Mouse (Mus musculus): Measurements from ENCODE around the gene U90926.
A peak's percentile ranks its signal among the peaks of the same experiment; 100 is the strongest.

U90926 gene

DNA sequence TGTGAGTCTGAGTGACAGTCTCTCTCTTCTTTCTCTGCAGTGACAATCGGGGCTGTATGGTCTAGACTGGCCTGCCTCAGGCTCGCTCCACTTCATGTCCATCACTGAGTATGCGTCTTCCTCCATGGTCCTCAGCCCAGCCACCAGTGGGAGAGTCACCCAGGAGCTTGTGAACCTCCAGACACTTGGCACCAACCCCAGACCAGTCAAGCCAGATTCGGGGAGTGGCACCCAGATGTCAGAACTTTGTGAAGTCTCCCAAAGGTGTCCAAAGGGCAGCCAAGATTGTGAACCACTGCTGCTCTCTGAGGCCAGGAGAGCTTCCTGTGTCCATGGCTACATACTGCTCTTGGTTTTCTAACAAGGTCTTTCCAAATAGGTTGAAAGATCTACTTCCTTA, 3.0 kb downstream of the U90926 start:
- DNase-seq = peak; percentile 79

- DNase-seq = peak; percentile 40
Measured at GRCm38 (mm10) chr5:92210205-92210604, 5.0 kb downstream of the U90926 start.

DNA sequence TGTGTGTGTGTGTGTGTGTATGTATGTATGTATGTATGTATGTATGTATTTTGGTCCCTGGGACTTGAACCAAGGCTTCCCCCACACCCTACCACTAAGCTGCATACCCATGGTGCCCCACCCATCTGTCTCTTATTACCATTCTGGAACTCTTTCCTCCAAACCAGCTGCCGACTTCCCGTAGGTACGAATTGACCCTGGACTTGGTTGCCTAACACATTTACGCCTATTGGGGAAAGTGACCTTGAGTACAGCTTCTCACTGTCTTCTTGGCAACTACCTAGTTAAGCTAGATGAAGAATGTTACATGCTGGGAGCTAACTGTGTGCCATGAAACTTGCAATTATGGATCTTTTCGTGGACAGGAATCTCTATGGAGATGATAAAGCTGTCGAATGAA, 9.1 kb downstream of the U90926 start:
- peak; percentile 80 for DNase-seq

DNA sequence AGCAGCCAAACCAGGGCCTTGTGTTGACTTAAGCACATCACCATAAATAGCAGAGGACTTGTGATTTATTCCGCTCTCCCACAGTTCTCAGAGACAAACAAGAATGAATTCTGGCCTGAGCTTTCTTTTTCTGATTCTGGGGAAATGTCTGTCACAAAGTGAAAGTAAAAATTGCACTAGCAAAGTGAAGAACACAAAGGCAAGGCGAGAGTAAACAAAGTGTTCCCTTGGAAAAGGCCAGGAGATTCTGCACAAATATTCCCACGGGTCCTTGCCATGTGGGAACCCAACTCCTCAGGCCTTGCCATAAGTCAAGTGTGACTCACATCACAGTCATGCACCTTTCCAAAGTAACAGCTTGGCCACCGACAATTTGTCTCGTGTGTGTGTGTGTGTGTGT, 9.5 kb downstream of the U90926 start:
- DNase-seq = peak; percentile 92

GRCm38 (mm10) chr5:92205184-92205583, 10.0 kb downstream of the U90926 start:
- DNase-seq = peak; percentile 86

- peak; percentile 77 for DNase-seq
Measured at GRCm38 (mm10) chr5:92204162-92205036, 10.8 kb downstream of the U90926 start.

DNA sequence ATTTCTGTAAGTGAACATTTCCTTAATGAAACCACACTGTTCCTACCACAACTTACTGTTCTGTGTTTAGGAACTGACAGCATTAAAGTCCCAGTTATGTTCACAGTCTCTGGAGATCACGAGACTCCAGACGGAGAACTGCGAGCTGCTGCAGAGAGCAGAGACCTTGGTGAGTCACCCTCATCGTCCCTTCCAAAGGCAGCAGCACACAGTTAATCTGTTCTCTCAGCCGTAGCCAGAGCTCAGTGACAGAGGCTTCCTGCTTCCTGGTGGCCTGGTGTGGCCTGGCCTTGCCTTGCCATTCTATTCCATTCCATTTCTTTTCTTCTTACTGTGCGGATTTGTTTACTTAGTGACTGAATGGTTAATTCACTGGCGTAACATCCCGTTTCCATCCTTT, 16.9 kb downstream of the U90926 start:
- DNase-seq = peak; percentile 91

DNA sequence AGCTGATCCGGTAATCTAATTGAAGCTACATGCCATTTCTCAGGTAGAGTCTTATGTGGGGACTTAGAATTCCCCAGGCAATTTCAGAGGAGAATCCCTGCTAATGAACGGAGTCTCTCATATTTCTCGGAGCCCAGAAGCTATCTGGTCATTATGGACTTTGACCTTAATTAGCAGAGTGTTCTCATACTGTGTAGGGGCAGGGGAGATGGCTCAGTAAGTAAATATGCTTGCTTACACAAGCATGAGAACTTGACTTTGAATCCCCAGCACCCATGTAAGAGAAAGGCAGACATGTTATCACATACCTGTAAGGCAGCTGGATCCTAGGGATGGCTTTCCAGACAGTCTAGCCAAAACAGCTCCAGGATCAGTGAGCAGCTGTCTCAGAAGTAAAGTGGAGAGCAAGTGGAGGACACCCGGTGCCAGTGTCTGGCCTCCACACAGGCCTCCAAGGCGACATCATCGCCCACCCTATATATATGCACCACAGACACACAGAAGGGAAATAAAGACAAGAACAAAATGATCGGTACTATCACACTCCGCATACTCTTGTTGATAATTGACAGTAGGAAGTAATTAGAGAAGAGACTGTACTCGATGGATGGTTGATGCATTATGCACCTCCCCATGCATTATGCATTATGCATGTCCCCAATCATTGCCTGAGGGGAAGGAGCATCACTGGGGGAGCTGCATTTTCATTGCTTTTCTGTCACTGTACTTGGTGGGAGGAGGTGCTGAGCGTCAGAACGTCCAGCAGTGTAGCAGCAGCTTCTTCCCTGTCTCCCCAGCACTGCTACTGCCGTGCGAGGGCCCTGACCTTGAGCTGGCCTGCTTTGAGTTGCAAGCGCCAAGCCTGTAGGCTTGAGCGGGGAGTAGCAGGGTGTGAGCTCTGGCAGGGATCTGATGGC, 18.1 kb downstream of the U90926 start:
- DNase-seq = peak; percentile 75

GRCm38 (mm10) chr5:92195716-92196115, 19.5 kb downstream of the U90926 start:
- DNase-seq = peak; percentile 78

GRCm38 (mm10) chr5:92188881-92189483, 26.2 kb downstream of the U90926 start:
- peak; percentile 44 for DNase-seq

DNA sequence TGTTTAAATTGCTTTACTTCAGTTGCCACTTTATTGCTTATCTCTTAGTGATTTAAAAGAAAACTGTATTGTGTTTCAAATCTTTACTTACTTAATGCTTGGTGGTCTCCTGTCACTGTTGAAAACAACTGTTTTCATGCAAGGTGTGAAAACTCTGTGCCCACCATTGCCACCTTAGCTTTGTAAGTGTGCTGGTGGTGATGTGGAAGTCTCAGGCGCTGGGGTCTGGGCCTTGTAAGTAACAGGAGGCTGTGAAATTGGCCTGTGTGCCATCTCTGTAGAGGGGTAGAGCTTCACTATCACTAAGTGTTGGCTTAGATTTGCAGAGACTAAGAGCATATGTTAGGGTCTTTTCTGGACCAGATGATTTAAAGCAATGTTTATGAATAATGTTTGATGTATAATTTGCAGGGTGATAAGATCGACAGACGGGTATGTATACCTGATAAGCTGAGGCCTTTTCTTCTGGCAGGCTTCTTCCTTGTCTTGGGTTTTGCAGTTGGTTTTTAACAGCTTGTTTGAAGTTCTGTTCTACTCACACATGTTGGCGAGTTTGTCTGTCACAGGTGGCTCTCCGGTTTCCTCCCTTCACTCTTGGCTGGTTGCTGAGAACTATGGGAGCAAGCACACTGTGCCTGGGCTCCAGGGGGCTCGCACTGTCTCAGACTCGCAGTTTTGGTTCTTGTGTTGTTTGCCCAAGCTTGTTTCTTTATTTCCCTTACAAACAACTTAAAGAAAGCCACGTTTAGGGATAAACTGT, 32.0 kb downstream of the U90926 start:
- peak; percentile 70 for DNase-seq

GRCm38 (mm10) chr5:92165976-92166375, 49.2 kb downstream of the U90926 start:
- DNase-seq = no peak
